Mouse (Mus musculus) midbrain, embryonic 12.5 days (tissue): ENCODE measurements at regions not wholly inside any gene's neighbourhood (a gene's known extent, or its start where the extent isn't known, plus 50 kb on each side); places are given as distances from the start of the nearest gene placed in this dataset.

ENCODE experiments used
- ATAC-seq: fragments of 200-750 bp; cut with Nextera tagmentation; 2 replicates; pipeline ENCODE4 v1.8.0; 2017; ENCODE audit warnings: low read depth, moderate TSS enrichment, moderate library complexity; ENCODE audit not compliant: low FRiP score
- H3K27ac ChIP-seq: fragments of 300-500 bp; sonication (generic); replicated peaks from 2 replicates; pipeline ENCODE4 v1.5.1; 2016; ENCODE audit warnings: mild to moderate bottlenecking
- H3K27me3 ChIP-seq: fragments of 300-500 bp; sonication (generic); 2 replicates; pipeline ENCODE4 v1.6.1; 2016; ENCODE audit warnings: mild to moderate bottlenecking
- H3K36me3 ChIP-seq: fragments of 300-500 bp; sonication (generic); 2 replicates; pipeline ENCODE4 v1.6.1; 2016
- H3K4me1 ChIP-seq: fragments of 300-500 bp; sonication (generic); 2 replicates; pipeline ENCODE4 v1.6.1; 2016
- H3K4me2 ChIP-seq: fragments of 300-500 bp; sonication (generic); replicated peaks from 2 replicates; pipeline ENCODE4 v1.6.1; 2016; ENCODE audit warnings: mild to moderate bottlenecking, moderate library complexity
- H3K4me3 ChIP-seq: fragments of 300-500 bp; sonication (generic); 2 replicates; pipeline ENCODE4 v1.5.1; 2016; ENCODE audit warnings: mild to moderate bottlenecking
- H3K9ac ChIP-seq: fragments of 300-500 bp; sonication (generic); replicated peaks from 2 replicates; pipeline ENCODE4 v1.6.1; 2016; ENCODE audit warnings: mild to moderate bottlenecking, moderate library complexity
- H3K9me3 ChIP-seq: fragments of 300-500 bp; sonication (generic); 2 replicates; pipeline ENCODE4 v1.6.1; 2016; ENCODE audit warnings: mild to moderate bottlenecking
- WGBS: fragments of 180-500 bp; shearing (Covaris S2); methylation state at CpG from one replicate; pipeline ENCODE4 v1.1.7; 2016; 5-methylcytosine and 5-hydroxymethylcytosine counted together

GRCm38 (mm10) chr7:69766451-69766850 lies 600.1 kb downstream of the Nr2f2 start:
- peaks cover 41% of the 10 kb centered on the region for H3K27me3 ChIP-seq

GRCm38 (mm10) chr7:69740495-69740894 lies 626.0 kb downstream of the Nr2f2 start:
- H3K27ac ChIP-seq: no peak overlapping the region
- no peak overlapping the region for H3K4me3 ChIP-seq
- no peaks in the 10 kb centered on the region; the same call in 1 of the 2 replicates for H3K4me1 ChIP-seq
- ATAC-seq: no peak
- H3K9me3 ChIP-seq: no peaks in the 10 kb centered on the region
- H3K9ac ChIP-seq: no peak overlapping the region
- no peaks in the 10 kb centered on the region for H3K36me3 ChIP-seq
- no peak overlapping the region for H3K4me2 ChIP-seq
- WGBS: 76% methylated on average over 6 of the region's 6 CpGs
- no peaks in the 10 kb centered on the region for H3K27me3 ChIP-seq

More at GRCm38 (mm10) chr7:69766451-69766850, 600.1 kb downstream of the Nr2f2 start:
- Histone ChIP-seq H3K9ac (no peak overlapping the region), H3K9me3 (no peaks in the 10 kb centered on the region), H3K4me3 (no peak overlapping the region), H3K36me3 (no peaks in the 10 kb centered on the region), H3K4me1 (peaks cover 9% of the 10 kb centered on the region; the same call in 1 of the 2 replicates), H3K27ac (no peak overlapping the region), H3K4me2 (no peak overlapping the region)
- WGBS: 66% methylated on average over 4 of the region's 4 CpGs
- ATAC-seq: no peak

- no peaks in the 10 kb centered on the region for H3K27me3 ChIP-seq
- WGBS: 88% methylated on average over 7 of the region's 7 CpGs
- no peaks in the 10 kb centered on the region; the same call in 1 of the 2 replicates for H3K4me1 ChIP-seq
- no peak overlapping the region for H3K4me3 ChIP-seq
- no peak overlapping the region for H3K4me2 ChIP-seq
- H3K27ac ChIP-seq: no peak overlapping the region
- H3K36me3 ChIP-seq: no peaks in the 10 kb centered on the region
- ATAC-seq: no peak
- H3K9ac ChIP-seq: no peak overlapping the region
- H3K9me3 ChIP-seq: no peaks in the 10 kb centered on the region
Observed at GRCm38 (mm10) chr7:69738998-69739397, 627.5 kb downstream of the Nr2f2 start.

GRCm38 (mm10) chr7:69715081-69715480 lies 651.5 kb downstream of the Nr2f2 start:
- no peaks in the 10 kb centered on the region for H3K36me3 ChIP-seq
- no peak overlapping the region for H3K4me2 ChIP-seq
- H3K27me3 ChIP-seq: no peaks in the 10 kb centered on the region
- H3K9ac ChIP-seq: no peak overlapping the region
- no peak overlapping the region for H3K4me3 ChIP-seq
- WGBS: 88% methylated on average over 5 of the region's 5 CpGs
- no peak overlapping the region for H3K27ac ChIP-seq
- no peaks in the 10 kb centered on the region for H3K4me1 ChIP-seq
- no peaks in the 10 kb centered on the region for H3K9me3 ChIP-seq
- no peak for ATAC-seq

- H3K27ac ChIP-seq: no peak overlapping the region
- 76% methylated on average over 1 of the region's 1 CpGs for WGBS
- H3K27me3 ChIP-seq: no peaks in the 10 kb centered on the region
- no peak overlapping the region for H3K4me3 ChIP-seq
- ATAC-seq: no peak
- H3K4me2 ChIP-seq: no peak overlapping the region
- H3K9me3 ChIP-seq: no peaks in the 10 kb centered on the region
- no peaks in the 10 kb centered on the region for H3K36me3 ChIP-seq
- no peaks in the 10 kb centered on the region for H3K4me1 ChIP-seq
- H3K9ac ChIP-seq: no peak overlapping the region
Observed at GRCm38 (mm10) chr7:69670211-69670610, 696.3 kb downstream of the Nr2f2 start.

- H3K27me3 ChIP-seq: no peaks in the 10 kb centered on the region
- no peak overlapping the region for H3K4me2 ChIP-seq
- no peak for ATAC-seq
- H3K4me1 ChIP-seq: 0 out of 2 replicates have a peak, but pooled peaks cover 3% of the 10 kb centered on the region
- WGBS: 12% methylated on average over 9 of the region's 9 CpGs
- no peaks in the 10 kb centered on the region for H3K9me3 ChIP-seq
- no peak overlapping the region for H3K9ac ChIP-seq
- no peak overlapping the region for H3K27ac ChIP-seq
- no peaks in the 10 kb centered on the region for H3K36me3 ChIP-seq
- no peak overlapping the region for H3K4me3 ChIP-seq
Observed at GRCm38 (mm10) chr7:69655583-69655982, 711.0 kb downstream of the Nr2f2 start.

GRCm38 (mm10) chr7:69645449-69645848 lies 721.1 kb downstream of the Nr2f2 start:
- H3K36me3 ChIP-seq: no peaks in the 10 kb centered on the region
- no peak overlapping the region for H3K4me3 ChIP-seq
- 26% methylated on average over 6 of the region's 6 CpGs for WGBS
- H3K27ac ChIP-seq: no peak overlapping the region
- H3K27me3 ChIP-seq: peaks cover 5% of the 10 kb centered on the region; the same call in 1 of the 2 replicates
- H3K9ac ChIP-seq: no peak overlapping the region
- H3K4me1 ChIP-seq: no peaks in the 10 kb centered on the region
- no peak for ATAC-seq
- H3K4me2 ChIP-seq: no peak overlapping the region
- no peaks in the 10 kb centered on the region for H3K9me3 ChIP-seq

- Histone ChIP-seq H3K4me1 (no peaks in the 10 kb centered on the region), H3K27me3 (peaks cover 5% of the 10 kb centered on the region; the same call in 1 of the 2 replicates), H3K27ac (no peak overlapping the region), H3K4me3 (no peak overlapping the region), H3K4me2 (no peak overlapping the region), H3K9ac (no peak overlapping the region), H3K9me3 (no peaks in the 10 kb centered on the region), H3K36me3 (no peaks in the 10 kb centered on the region)
- 50% methylated on average over 9 of the region's 9 CpGs for WGBS
- no peak for ATAC-seq
Observed at GRCm38 (mm10) chr7:69641652-69642051, 724.9 kb downstream of the Nr2f2 start.

GRCm38 (mm10) chr7:69599866-69600265 lies 766.7 kb downstream of the Nr2f2 start:
- WGBS: 66% methylated on average over 3 of the region's 3 CpGs
- H3K36me3 ChIP-seq: no peaks in the 10 kb centered on the region
- ATAC-seq: no peak

GRCm38 (mm10) chr7:69585716-69586115 lies 780.8 kb downstream of the Nr2f2 start:
- peak; percentile 74 for ATAC-seq
- Histone ChIP-seq H3K4me2 (no peak overlapping the region), H3K36me3 (no peaks in the 10 kb centered on the region), H3K27ac (no peak overlapping the region), H3K4me1 (peaks cover 8% of the 10 kb centered on the region), H3K9me3 (no peaks in the 10 kb centered on the region), H3K9ac (no peak overlapping the region), H3K4me3 (no peak overlapping the region), H3K27me3 (peaks cover 10% of the 10 kb centered on the region; the same call in 1 of the 2 replicates)
- 37% methylated on average over 6 of the region's 6 CpGs for WGBS

More at GRCm38 (mm10) chr7:69599866-69600265, 766.7 kb downstream of the Nr2f2 start:
- H3K4me2 ChIP-seq: no peak overlapping the region
- H3K9me3 ChIP-seq: no peaks in the 10 kb centered on the region
- H3K27ac ChIP-seq: no peak overlapping the region
- H3K27me3 ChIP-seq: no peaks in the 10 kb centered on the region
- no peak overlapping the region for H3K4me3 ChIP-seq
- no peaks in the 10 kb centered on the region for H3K4me1 ChIP-seq
- no peak overlapping the region for H3K9ac ChIP-seq

GRCm38 (mm10) chr7:69585131-69585530 lies 781.4 kb downstream of the Nr2f2 start:
- Histone ChIP-seq H3K27ac (no peak overlapping the region), H3K9ac (no peak overlapping the region), H3K9me3 (no peaks in the 10 kb centered on the region), H3K4me2 (no peak overlapping the region), H3K27me3 (peaks cover 11% of the 10 kb centered on the region; the same call in 1 of the 2 replicates), H3K4me3 (no peak overlapping the region), H3K36me3 (no peaks in the 10 kb centered on the region), H3K4me1 (peaks cover 8% of the 10 kb centered on the region)
- ATAC-seq: no peak
- 67% methylated on average over 4 of the region's 4 CpGs for WGBS

GRCm38 (mm10) chr7:69584516-69584915 lies 782.0 kb downstream of the Nr2f2 start:
- Histone ChIP-seq H3K9me3 (no peaks in the 10 kb centered on the region), H3K4me1 (peaks cover 11% of the 10 kb centered on the region), H3K9ac (no peak overlapping the region), H3K4me2 (no peak overlapping the region), H3K27ac (no peak overlapping the region), H3K4me3 (no peak overlapping the region), H3K36me3 (no peaks in the 10 kb centered on the region), H3K27me3 (peaks cover 11% of the 10 kb centered on the region; the same call in 1 of the 2 replicates)
- ATAC-seq: no peak
- 78% methylated on average over 2 of the region's 2 CpGs for WGBS

- H3K4me1 ChIP-seq: peaks cover 16% of the 10 kb centered on the region
- H3K36me3 ChIP-seq: no peaks in the 10 kb centered on the region
- no peaks in the 10 kb centered on the region for H3K9me3 ChIP-seq
- no peak for ATAC-seq
- H3K4me3 ChIP-seq: no peak overlapping the region
- no peak overlapping the region for H3K4me2 ChIP-seq
- no peak overlapping the region for H3K9ac ChIP-seq
- H3K27me3 ChIP-seq: peaks cover 11% of the 10 kb centered on the region; the same call in 1 of the 2 replicates
- WGBS: 71% methylated on average over 1 of the region's 1 CpGs
- H3K27ac ChIP-seq: no peak overlapping the region
Observed at GRCm38 (mm10) chr7:69583901-69584300, 782.6 kb downstream of the Nr2f2 start.
